Mouse (Mus musculus) midbrain, embryonic 16.5 days (tissue): Measurements from ENCODE around the gene Txndc9. TPM values are rescaled to one million over a fixed set of nuclear protein-coding genes. Genes with fewer than 3 reads are reported as not detected.
A peak's percentile ranks its signal among the peaks of the same experiment; 100 is the strongest.

Experiments used
- ATAC-seq: fragments of 200-750 bp; cut with Nextera tagmentation; 2 replicates; pipeline ENCODE4 v1.8.0; 2017; ENCODE audit warnings: moderate TSS enrichment
- H3K27ac ChIP-seq: fragments of 300-500 bp; sonication (generic); 2 replicates; pipeline ENCODE4 v1.5.1; 2014; ENCODE audit warnings: mild to moderate bottlenecking, low read length, mixed read lengths
- H3K27me3 ChIP-seq: fragments of 300-500 bp; sonication (generic); 2 replicates; pipeline ENCODE4 v1.6.1; 2014; ENCODE audit warnings: low read depth, low read length, mixed read lengths; ENCODE audit not compliant: control insufficient read depth, insufficient read depth
- H3K36me3 ChIP-seq: fragments of 300-500 bp; sonication (generic); 2 replicates; pipeline ENCODE4 v1.6.1; 2014; ENCODE audit warnings: mild to moderate bottlenecking, low read length, moderate library complexity, mixed read lengths; ENCODE audit not compliant: control insufficient read depth, insufficient read depth
- H3K4me1 ChIP-seq: fragments of 300-500 bp; sonication (generic); 2 replicates; pipeline ENCODE4 v1.6.1; 2014; ENCODE audit warnings: mild to moderate bottlenecking, low read length, mixed read lengths; ENCODE audit not compliant: control insufficient read depth, insufficient read depth
- H3K4me2 ChIP-seq: fragments of 300-500 bp; sonication (generic); 2 replicates; pipeline ENCODE4 v1.6.1; 2014; ENCODE audit warnings: mild to moderate bottlenecking, low read length, mixed read lengths
- H3K4me3 ChIP-seq: fragments of 300-500 bp; sonication (generic); 2 replicates; pipeline ENCODE4 v1.5.1; 2014; ENCODE audit warnings: low read depth, mild to moderate bottlenecking, low read length, moderate library complexity, mixed read lengths
- H3K9ac ChIP-seq: fragments of 300-500 bp; sonication (generic); 2 replicates; pipeline ENCODE4 v1.6.1; 2014; ENCODE audit warnings: low read depth, low read length, mixed read lengths
- H3K9me3 ChIP-seq: fragments of 300-500 bp; sonication (generic); replicated peaks from 2 replicates; pipeline ENCODE4 v1.6.1; 2014; ENCODE audit warnings: mild to moderate bottlenecking, low read length, mixed read lengths; ENCODE audit not compliant: control insufficient read depth, poor library complexity, severe bottlenecking
- WGBS: fragments of 180-500 bp; shearing (Covaris S2); extraction: QIAGEN DNeasy Blood & Tissue Kit; methylation state at CpG from one replicate; pipeline ENCODE4 v1.1.7; 2014; 5-methylcytosine and 5-hydroxymethylcytosine counted together
- polyA plus RNA-seq: library from polyadenylated mRNA; unstranded; fragments of >200 nt; fragmentation: Nextera tagmentation; extraction: Ambion mirVana; gene quantifications from 2 replicates; pipeline ENCODE4 v1.2.1, GENCODE M21; 2015

Gene Txndc9
- polyA plus RNA-seq = 130 and 146 TPM in 2 replicates

DNA sequence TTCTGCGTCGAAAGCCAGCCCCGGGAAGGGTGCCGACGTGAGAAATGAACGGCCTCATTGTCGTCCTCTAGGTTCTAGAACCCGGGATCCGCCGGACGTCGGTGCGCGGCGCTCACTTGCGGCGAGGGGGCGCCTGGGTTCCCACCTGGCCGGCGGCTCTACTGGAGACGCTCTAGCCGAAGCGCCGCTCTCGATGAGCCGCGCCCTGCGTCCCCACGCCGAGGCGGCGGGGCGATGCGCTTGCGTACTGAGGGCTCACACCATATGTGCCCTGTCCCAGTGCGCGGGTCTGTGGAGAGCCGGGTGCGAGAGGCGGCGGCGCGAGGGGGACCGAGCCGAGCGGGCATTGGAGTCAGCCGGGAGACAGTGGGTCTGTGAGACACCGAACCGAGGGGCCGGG, at the start of gene Txndc9, which contains the start of gene Eif5b:
TSS of gene Txndc9 (minus strand) at position 27 of the 400 bp plus-strand sequence.
TSS of gene Eif5b (plus strand) at position 144 of the 400 bp plus-strand sequence.
- no peaks in the 10 kb centered on the region for H3K9me3 ChIP-seq
- H3K4me2 ChIP-seq = peak within 1 kb of the TSS; percentile 75
- peak within 1 kb of the TSS; percentile 98 for H3K4me3 ChIP-seq
- WGBS = under 1% methylated on average over 50 of the region's 50 CpGs
- H3K27me3 ChIP-seq = no peaks in the 10 kb centered on the region
- H3K9ac ChIP-seq = peak within 1 kb of the TSS; percentile 89
- peaks cover 20% of the 10 kb centered on the region for H3K4me1 ChIP-seq
- H3K27ac ChIP-seq = peak within 1 kb of the TSS; percentile 91
- peak; percentile 95 for ATAC-seq
- peaks cover 9% of the 10 kb centered on the region; the same call in 1 of the 2 replicates for H3K36me3 ChIP-seq

DNA sequence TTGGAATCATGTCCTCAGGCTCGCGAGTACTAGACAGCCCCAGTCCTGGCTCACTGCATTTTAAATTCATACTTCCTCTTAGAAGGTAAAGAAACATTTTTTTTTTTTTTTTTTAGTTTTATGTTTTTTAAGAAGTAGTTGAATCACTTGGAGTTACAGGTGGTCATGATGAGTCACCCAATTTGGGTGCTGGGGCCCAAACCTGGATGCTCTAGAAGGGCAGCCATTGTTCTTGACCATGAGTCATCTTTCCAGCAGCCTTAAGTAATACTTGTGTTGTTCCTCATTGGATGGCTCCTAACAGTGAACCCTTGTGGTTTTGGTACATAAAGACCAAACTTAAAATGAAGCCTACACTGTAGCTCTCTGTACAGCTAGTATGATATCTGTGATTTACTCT, 41.2 kb upstream of the Txndc9 start:
- H3K4me2 ChIP-seq = no peak overlapping the region
- no peaks in the 10 kb centered on the region for H3K27me3 ChIP-seq
- H3K9ac ChIP-seq = no peak overlapping the region
- no peak overlapping the region for H3K4me3 ChIP-seq
- peaks cover 38% of the 10 kb centered on the region for H3K36me3 ChIP-seq
- no peaks in the 10 kb centered on the region for H3K9me3 ChIP-seq
- 98% methylated on average over 2 of the region's 2 CpGs for WGBS
- no peak overlapping the region for H3K27ac ChIP-seq
- ATAC-seq = no peak
- no peaks in the 10 kb centered on the region for H3K4me1 ChIP-seq

DNA sequence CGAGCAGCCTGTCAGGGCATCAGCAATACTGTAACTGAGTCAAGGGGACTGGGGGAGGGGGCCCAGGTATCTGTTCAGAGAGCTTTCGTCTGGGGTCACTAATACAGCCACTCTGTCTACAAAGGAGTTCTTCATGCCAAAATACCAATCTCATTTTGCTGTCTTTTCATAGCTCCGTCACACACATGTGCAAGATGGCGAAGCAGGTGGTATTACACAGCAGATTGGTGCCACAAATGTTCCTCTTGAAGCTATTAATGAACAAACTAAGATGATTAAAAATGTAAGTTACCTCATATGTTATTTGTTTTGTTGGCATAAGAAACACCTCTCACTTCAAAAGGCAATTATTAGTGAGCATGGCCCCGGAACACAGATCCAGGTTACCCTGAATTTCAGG, 39.7 kb upstream of the Txndc9 start:
- H3K9ac ChIP-seq = no peak overlapping the region
- no peak for ATAC-seq
- no peaks in the 10 kb centered on the region for H3K4me1 ChIP-seq
- WGBS = 95% methylated on average over 5 of the region's 5 CpGs
- no peak overlapping the region for H3K27ac ChIP-seq
- no peak overlapping the region for H3K4me3 ChIP-seq
- H3K4me2 ChIP-seq = no peak overlapping the region
- H3K27me3 ChIP-seq = no peaks in the 10 kb centered on the region
- H3K9me3 ChIP-seq = no peaks in the 10 kb centered on the region
- peaks cover 39% of the 10 kb centered on the region for H3K36me3 ChIP-seq

DNA sequence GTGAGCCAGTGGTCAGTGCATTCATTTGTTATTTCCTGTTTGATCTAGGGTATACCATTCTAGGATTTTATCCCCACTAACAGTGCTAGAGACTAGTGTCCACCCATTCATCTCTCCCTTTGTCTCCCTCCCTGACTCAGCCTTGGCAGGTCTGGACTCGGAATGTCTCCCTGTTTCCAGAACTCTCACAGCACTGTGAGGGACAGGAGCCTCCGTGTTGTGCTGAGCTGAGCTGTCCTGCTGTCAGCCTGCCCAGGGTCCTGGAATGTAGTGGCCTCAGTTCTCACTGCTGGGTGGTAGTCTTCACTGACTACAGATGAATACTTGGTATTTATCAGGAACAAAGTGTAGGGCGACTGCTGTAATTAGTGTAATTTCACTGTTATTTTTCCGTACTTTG, 37.8 kb upstream of the Txndc9 start:
- H3K4me1 ChIP-seq = no peaks in the 10 kb centered on the region
- no peak for ATAC-seq
- H3K4me2 ChIP-seq = no peak overlapping the region
- H3K4me3 ChIP-seq = no peak overlapping the region
- H3K36me3 ChIP-seq = peaks cover 29% of the 10 kb centered on the region
- WGBS = 92% methylated on average over 4 of the region's 4 CpGs
- no peak overlapping the region for H3K27ac ChIP-seq
- no peak overlapping the region for H3K9ac ChIP-seq
- H3K27me3 ChIP-seq = no peaks in the 10 kb centered on the region
- H3K9me3 ChIP-seq = no peaks in the 10 kb centered on the region

DNA sequence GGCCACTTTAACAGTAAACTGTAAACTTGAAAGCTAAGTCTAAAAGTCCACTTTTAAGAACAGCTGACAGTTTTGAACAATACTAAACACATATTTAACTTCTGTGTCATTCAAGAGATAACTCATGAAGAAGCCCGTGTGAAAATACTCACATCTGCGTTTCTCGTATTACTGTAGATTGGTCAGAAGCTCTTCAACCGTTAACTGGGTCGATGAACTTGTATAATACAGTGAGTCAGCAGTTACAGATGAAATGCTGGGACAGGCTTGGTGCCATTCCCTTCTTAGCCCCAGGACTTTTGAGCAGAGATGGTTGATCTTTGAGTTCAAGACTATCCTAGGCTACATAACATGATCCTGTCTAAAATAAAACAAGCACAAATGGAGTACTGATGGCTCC, 33.7 kb upstream of the Txndc9 start:
- Histone ChIP-seq H3K4me3 (no peak overlapping the region), H3K9ac (no peak overlapping the region), H3K27me3 (no peaks in the 10 kb centered on the region), H3K27ac (no peak overlapping the region), H3K36me3 (peaks cover 13% of the 10 kb centered on the region), H3K4me2 (no peak overlapping the region), H3K4me1 (no peaks in the 10 kb centered on the region), H3K9me3 (no peaks in the 10 kb centered on the region)
- 96% methylated on average over 5 of the region's 5 CpGs for WGBS
- no peak for ATAC-seq

DNA sequence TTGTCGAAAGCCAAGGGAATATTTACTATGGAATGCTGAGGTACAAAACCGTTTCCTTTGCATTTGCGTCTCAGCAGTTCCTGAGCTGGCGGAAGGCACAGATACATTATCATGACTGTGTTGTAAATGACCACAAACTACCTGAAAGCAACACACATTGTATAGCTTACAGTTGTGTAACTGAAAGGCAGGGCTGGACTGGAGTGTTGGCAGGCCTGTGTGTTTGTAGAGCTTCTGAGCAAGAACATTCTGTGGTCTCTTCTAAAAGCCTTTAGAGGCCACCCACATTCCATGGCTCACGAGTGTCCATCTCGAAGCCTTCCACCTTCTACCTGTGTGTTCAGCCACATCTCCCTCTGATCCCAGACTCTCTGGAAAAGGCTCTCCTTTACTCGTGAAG, 29.6 kb upstream of the Txndc9 start:
- no peak overlapping the region for H3K4me3 ChIP-seq
- H3K27ac ChIP-seq = no peak overlapping the region
- H3K36me3 ChIP-seq = peaks cover 9% of the 10 kb centered on the region
- WGBS = 95% methylated on average over 7 of the region's 7 CpGs
- H3K9me3 ChIP-seq = no peaks in the 10 kb centered on the region
- no peak overlapping the region for H3K9ac ChIP-seq
- no peaks in the 10 kb centered on the region for H3K27me3 ChIP-seq
- no peak overlapping the region for H3K4me2 ChIP-seq
- no peaks in the 10 kb centered on the region for H3K4me1 ChIP-seq
- ATAC-seq = no peak

DNA sequence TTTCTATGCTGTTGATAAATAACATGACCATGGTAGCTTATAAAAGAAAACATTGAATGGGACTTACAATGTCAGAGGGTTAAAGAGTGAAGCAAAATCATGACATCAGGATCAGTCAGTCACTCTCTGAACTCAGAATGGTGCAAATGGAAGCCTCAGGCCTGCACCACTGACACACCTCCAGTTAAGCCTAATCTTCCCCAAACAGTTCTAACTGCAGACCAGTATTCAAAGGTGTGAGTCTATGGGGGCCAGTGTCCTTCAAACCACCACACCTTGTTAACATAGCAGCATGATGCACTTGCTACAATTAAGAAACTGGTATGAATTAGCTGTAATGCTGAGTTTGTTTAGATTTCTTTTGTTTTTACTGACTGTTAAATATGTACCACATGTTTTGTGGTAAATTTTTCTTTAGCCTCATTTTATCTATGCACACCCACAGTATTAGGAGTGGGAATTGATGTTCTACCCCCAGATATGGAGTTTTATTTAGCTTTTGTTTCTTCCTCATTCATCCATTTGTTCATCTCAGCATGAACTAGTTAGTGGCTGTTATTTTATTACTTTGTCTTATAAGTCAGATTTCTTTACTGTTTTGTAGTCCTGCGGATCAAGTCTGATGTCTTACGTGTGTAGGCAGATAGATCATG, 17.0 kb upstream of the Txndc9 start:
- no peak for ATAC-seq
- no peaks in the 10 kb centered on the region for H3K27me3 ChIP-seq
- H3K27ac ChIP-seq = no peak overlapping the region
- no peak overlapping the region for H3K9ac ChIP-seq
- H3K4me1 ChIP-seq = no peaks in the 10 kb centered on the region
- WGBS = 92% methylated on average over 2 of the region's 2 CpGs
- H3K36me3 ChIP-seq = peaks cover 7% of the 10 kb centered on the region; the same call in 1 of the 2 replicates
- H3K9me3 ChIP-seq = no peaks in the 10 kb centered on the region
- H3K4me3 ChIP-seq = no peak overlapping the region
- H3K4me2 ChIP-seq = no peak overlapping the region

DNA sequence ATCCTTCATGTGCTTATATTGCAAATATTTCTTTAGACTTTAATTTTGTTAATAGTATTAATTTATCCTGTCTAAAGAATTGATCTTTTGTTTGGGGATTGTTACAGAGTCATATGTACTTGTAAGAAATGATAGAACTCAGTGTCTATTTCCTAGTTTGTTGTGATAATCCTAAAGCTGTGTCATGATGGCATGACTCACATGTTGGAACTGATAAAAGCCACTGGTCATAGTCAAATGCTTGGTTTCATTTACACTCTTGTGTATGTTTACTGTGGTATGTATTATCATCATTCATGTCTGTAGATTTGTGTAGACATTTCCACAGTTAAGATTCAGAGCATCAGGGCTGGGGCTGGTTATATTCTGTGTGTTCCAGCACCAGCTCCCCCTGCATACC, 14.8 kb upstream of the Txndc9 start:
- ATAC-seq = no peak
- Histone ChIP-seq H3K9ac (no peak overlapping the region), H3K4me1 (no peaks in the 10 kb centered on the region), H3K4me3 (no peak overlapping the region), H3K27ac (no peak overlapping the region), H3K4me2 (no peak overlapping the region), H3K36me3 (no peaks in the 10 kb centered on the region), H3K9me3 (no peaks in the 10 kb centered on the region), H3K27me3 (no peaks in the 10 kb centered on the region)

DNA sequence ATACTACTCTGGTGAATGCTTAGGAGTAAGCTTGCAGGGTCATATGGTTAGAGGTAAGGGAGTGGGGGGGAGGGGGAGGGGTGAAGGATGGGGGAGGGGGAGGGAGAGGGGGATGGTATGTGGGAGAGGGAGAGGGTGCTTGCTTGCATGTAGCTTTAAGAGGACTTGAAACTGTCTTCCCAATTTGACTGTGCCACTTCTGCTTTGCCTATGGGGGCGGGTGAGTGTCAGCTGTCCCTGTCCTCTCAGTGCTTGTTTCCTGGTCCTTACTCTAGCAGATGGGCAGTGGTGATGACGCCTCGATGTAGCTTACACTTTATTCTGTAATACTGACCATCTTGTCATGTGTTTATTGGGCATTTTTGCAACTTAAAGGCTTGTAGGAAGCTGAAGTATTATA, 14.4 kb upstream of the Txndc9 start:
- 96% methylated on average over 3 of the region's 3 CpGs for WGBS
- no peaks in the 10 kb centered on the region for H3K9me3 ChIP-seq
- ATAC-seq = no peak

More for the DNA sequence above, 14.4 kb upstream of the Txndc9 start:
- Histone ChIP-seq H3K27me3 (no peaks in the 10 kb centered on the region), H3K4me2 (no peak overlapping the region), H3K36me3 (no peaks in the 10 kb centered on the region), H3K27ac (no peak overlapping the region), H3K4me1 (no peaks in the 10 kb centered on the region), H3K4me3 (no peak overlapping the region), H3K9ac (no peak overlapping the region)
